Mouse (Mus musculus) lung, adult 2 months (tissue): Measurements from ENCODE around the gene Cpe.

Experiments
- CTCF ChIP-seq: fragments of 200-500 bp; IDR thresholded peaks from 2 replicates; pipeline ENCODE4 v1.5.1; 2011; ENCODE audit warnings: mild to moderate bottlenecking, low read length, control low read depth; ENCODE audit not compliant: insufficient read depth
- POLR2A ChIP-seq: fragments of 200-500 bp; IDR thresholded peaks from 2 replicates; pipeline ENCODE4 v1.6.1; 2011; ENCODE audit warnings: low read depth, mild to moderate bottlenecking, control low read depth, low read length, borderline replicate concordance; ENCODE audit errors: extremely low read depth

- TF ChIP-seq CTCF: no peak
- no peak for TF ChIP-seq POLR2A
Measured at GRCm38 (mm10) chr8:64664350-64664749, 28.5 kb downstream of the Cpe start.
